Mouse (Mus musculus) layer of hippocampus, adult 8-10 months (tissue): Measurements from ENCODE around the gene Bcl11a. TPM values are rescaled to one million over a fixed set of nuclear protein-coding genes. Genes with fewer than 3 reads are reported as not detected.
"Not testable (repeated sequence)": the region's sequence is repeated elsewhere in the genome, so short reads cannot be mapped to it uniquely, and the experiment has no call there.

ENCODE experiments used
- DNase-seq, 2 experiments: peaks; one replicate each; pipeline ENCODE4 v3.0.0; 2022; ENCODE audit warnings: low spot score in 2 of 2
- total RNA-seq, 4 experiments: library from RNA; stranded (reverse); gene quantifications; 2 replicates each; pipeline ENCODE4 v1.2.4; 2022

Bcl11a gene
- total RNA-seq, 4 experiments from 2014 or later = 103 to 118 (median 109) TPM

DNA sequence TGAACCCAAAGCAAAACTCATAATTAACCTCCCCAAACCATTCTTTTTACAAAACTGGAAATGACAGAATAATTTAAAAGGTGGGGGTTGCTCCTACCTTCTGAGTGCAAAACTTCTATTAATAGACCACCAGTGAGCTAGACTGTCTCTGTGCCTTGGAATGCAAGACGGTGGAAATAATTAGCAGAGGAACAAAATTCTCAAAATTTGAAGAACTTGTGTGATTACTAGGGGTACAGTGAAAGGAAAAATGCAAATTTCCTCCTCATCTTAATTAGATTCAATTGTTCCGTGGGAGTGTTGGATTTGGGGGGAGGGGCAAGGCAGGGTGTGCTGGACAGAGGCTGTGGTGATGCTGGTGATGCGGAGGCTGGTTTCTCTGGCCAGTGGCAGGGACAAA, 20.8 kb downstream of the Bcl11a start:
- no peak for DNase-seq

- no peak for DNase-seq
Observed at GRCm38 (mm10) chr11:24099215-24099614, 21.4 kb downstream of the Bcl11a start.

GRCm38 (mm10) chr11:24099886-24100293, 22.0 kb downstream of the Bcl11a start:
- no peak for DNase-seq

- no peak for DNase-seq
Observed at GRCm38 (mm10) chr11:24100449-24101070, 22.7 kb downstream of the Bcl11a start.

GRCm38 (mm10) chr11:24101625-24102024, 23.8 kb downstream of the Bcl11a start:
- DNase-seq = no peak

GRCm38 (mm10) chr11:24102372-24102771, 24.5 kb downstream of the Bcl11a start:
- DNase-seq = no peak

DNA sequence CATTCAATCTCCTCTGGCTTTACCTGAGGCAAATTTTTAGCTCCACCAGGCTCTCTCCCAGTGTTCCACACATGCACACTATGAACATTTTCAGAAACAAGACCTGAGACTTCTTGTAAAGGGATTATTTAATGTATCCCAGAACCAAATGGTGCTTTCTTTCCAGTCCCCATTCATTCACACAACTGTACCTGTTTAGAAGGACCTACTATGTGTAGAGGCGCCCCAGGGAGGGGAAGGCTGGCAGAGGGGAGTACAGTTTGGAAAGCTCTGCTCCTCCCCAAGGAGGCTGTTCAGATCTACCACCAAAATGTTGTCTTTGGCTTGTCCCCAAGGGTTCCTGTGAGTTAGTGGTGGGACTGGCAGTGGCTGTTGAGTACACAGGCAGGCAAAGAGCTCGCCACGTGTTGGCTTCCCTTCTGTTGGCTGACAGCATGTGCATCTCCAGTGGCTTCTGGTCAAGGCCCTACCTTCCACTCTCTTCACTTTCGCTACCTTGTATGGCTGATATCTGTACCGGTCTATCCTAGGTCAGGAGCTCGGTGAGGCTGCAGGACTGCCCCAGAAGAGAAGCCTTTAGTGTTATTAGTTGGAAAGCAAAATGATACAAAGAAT, 25.4 kb downstream of the Bcl11a start:
- DNase-seq = no peak

DNA sequence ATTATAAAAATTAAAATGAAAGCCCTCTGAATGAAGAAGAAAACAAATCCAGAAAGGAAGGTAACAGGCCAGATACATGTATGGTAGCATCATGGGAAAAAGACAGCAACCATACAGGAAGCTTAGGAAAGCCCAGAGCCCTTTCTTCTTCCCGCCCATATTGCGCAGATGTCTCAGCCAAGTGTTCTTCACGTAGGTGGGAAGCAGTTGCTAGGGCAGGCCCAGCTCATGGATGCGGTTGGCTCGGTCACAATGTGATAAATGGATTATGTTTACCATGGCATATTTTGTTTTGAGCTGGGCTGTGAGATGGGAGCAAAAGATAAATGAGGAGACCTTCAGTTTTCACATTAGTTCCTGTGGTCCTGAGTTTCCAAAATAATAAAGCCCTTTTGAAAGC, 29.6 kb downstream of the Bcl11a start:
- DNase-seq = peak in 1 of 2 experiments; percentile 62

GRCm38 (mm10) chr11:24108974-24109373, 31.1 kb downstream of the Bcl11a start:
- no peak for DNase-seq

DNA sequence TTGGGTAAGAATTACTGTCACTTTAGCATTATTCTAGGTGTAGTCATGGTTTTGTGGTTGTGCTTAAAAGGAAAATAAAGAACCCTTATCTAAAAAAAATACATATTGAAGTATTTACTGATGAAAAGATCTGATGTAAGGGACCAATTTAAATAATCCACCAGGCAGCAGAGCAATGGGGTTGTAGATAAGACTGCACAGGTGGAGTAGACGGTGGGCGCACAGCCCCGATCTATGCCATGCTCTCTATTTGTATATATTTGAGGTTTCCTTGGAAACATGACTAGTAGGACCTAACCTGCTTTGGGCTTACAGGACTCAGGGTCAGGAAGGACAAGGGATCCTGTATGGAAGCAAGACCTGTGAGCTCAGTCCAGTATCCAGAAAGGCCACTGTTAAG, 31.5 kb downstream of the Bcl11a start:
- DNase-seq = no peak

- DNase-seq = no peak
Observed at GRCm38 (mm10) chr11:24110113-24110512, 32.3 kb downstream of the Bcl11a start.

DNA sequence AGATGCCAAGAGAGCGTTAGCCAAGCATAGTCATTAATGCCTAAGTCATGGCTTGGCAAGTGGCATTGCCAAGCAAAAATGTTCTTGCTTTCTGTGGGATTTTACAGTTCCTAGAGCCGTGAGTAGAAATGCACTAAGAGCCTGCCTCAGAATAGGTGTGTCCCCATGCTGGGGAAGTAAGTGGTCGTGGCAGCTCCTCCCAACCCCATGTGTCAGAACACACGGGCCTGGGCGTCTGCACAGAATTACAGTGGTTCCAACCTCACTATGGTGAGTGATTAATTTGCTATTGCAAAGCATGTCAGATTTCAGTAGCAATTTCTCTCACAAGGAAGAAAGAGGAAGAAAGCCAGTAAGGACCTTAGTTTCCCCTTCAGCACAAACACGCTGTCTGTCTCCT, 33.9 kb downstream of the Bcl11a start:
- no peak for DNase-seq

DNA sequence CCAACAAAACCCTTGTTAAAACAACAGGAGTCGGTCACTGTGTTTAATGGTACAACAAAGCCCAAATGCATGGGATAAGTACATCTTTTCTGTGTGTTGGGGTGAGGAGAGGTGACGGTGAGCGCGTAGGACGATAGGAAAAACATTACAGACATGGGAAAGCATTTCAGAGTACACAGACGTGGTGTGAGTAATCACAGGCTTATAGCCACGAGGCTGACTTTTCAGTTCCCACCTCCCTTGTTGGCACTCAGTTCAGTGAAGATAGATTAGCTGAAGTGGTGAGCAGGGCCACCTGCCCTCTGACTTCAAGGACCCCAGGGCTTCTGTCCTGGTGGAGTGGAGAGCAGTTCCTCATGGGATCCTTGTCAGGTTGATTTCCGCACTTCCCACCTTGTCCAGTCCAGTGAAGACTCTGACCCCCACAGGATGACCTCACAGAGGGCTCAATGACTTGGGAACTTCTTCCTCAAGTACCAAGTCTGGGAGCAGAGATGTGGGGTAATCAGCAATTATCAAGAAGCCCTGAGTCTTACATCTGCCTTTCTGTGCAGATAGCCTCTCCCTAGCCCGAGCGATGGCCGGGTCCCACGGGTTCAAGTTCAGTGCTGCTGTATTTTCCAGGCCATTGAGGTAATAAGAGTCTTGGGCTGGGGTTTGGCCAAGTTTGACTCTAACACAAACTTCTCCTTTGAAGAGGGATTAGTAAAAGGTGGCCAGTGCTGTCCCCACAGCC, 37.3 kb downstream of the Bcl11a start:
- no peak for DNase-seq

- DNase-seq = no peak
Observed at GRCm38 (mm10) chr11:24116041-24116440, 38.2 kb downstream of the Bcl11a start.

DNA sequence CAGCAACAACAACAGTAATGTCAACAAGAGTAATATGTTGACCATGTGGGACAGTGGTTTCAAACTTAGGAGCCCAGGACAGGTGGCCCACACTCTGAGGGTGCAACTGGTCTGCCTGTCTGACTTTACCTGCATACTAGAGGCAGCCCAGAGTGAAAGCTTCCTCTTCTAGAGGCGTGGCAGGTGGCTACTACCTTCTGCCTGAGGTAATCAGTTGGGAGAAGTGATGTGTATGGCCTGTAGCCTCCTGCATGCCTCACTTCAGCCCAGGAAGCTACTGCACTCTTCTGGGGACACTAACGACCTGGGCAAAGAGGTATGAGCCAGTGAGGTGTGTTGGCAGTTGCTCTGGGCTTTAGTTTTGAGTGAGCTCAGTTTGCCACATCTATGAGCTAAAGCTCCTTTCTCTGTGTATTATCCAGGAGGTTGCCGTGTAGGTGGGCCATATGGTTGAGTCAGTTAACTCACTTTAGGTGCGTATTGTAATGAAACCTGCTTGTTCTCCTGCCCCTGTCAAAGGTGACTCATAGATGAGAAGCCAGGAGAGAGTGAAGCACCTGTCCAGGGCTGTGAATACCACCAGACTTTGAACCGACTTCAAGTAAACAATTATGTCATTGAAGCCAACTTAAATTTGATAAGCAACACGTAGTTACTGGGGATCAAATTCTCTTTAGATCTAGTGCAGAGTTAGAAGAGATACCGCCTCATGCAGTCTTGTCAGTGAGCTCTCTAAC, 38.9 kb downstream of the Bcl11a start:
- DNase-seq = no peak

- no peak for DNase-seq
Observed at GRCm38 (mm10) chr11:24121136-24121535, 43.3 kb downstream of the Bcl11a start.

DNA sequence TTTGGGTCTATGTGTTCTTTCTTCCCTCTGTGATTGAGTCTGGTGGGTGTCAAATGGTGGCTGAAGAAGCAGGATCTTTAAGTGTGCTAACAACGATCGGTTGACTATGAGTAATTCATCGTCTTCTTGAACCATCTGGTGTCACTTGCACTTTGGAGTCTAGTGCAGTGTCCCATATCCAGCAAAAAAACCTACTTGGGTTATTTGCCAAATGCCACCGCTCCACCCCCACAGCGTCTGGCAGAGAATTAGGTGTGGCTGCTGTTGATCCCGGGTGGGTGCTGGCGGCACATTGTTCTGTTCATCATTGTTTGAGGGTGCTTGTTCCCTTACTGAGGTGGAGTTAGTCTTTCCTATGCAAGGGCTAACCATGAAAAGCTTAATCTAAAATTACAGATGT, 45.0 kb downstream of the Bcl11a start:
- DNase-seq = peak; percentile 61 to 68

DNA sequence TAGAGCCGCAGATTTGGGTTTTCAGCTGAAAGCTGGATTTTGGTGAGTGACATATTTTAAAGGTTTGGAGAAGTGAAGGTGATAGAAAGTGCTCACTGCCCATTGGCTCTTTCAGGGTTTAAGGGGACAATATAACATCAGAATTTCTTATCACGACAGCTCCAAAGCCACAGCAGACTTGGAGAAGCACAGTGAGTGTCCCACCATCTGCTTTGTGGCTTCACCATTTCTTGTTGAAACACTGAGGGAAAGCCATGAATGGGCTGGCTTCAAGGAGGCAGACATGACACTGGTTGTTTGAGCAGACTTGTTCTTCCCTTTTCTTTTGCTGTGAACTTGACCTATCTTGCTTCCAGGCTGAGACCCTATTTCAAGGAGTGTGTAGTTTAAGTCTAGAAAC, 46.1 kb downstream of the Bcl11a start:
- no peak for DNase-seq

DNA sequence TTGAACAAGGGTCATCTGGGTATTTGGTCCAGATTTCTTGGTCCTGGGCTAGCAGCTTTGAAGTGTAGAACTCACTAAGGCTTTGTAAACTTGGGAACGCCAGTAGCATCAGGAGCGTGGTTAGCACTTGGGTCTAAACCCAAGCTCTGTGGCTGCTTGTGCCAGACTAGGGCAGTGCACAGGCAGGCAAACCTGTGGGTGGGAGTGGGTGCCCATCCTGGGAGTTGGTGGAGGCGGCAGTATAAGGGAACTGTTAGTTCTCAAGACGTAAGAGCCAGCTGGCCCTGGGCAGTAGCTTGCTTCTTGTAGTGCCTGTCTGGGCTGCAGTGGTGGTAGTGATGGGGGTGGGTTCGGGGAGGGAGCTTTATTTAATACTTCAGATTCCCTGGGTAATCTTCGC, 47.2 kb downstream of the Bcl11a start:
- peak; percentile 58 to 65 for DNase-seq

GRCm38 (mm10) chr11:24128001-24128400, 50.1 kb downstream of the Bcl11a start:
- no peak for DNase-seq

DNA sequence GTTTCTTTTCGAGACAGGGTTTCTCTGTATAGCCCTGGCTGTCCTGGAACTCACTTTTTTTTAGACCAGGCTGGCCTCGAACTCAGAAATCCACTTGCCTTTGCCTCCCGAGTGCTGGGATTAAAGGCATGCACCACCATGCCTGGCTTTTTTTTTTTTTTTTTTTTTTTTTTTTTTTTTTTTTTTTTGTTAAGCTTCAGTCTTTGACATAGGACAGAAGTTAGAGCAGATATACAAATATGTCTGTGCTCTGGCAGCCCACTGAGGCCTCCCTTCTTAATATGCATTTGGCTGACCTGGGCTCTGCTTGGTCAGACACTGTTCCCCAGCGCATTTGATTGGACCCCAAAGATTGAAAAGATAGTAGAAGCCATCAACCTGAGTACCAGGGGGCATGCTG, 51.0 kb downstream of the Bcl11a start:
- DNase-seq = not testable (repeated sequence)
